Mouse (Mus musculus) erythroblast, embryonic 14.5 days (primary cell): ENCODE data around the gene Hao1.

Experiments used
- GATA1 ChIP-seq: IDR thresholded peaks from 2 replicates; pipeline ENCODE4 v1.6.1; 2012; ENCODE audit warnings: low read length, inconsistent platforms, mixed read lengths
- TAL1 ChIP-seq: IDR thresholded peaks from 3 replicates; pipeline ENCODE4 v1.6.1; 2012; ENCODE audit warnings: low read length, inconsistent platforms, mixed read lengths

DNA sequence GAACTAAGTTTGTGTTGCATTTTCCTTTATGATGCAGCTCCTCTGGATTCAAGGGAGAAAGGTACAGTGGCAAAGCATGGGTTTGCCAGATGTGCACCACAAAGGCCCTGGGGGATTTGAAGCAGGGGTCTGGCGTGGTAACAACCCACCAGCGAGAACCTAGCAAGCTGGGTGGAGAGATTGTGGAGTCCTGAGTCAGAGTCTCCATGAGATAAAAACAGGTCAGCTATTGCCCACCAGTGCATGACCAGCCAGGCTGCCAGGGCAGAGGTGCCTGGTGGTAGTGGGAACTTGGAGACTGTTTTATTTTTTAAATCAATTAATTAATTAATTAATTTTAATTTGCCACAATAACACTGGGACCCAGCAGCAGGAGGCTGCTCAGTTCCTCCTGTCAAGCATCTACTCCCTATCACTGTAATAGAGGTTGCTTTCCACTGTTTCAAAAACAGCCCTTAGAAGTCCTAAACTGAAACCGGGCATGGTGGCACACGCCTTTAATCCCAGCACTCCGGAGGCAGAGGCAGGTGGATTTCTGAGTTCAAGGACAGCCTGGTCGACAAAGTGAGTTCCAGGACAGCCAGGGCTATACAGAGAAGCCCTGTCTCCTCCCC is 37.0 kb upstream of the Hao1 start:
- no peak for TF ChIP-seq TAL1
- TF ChIP-seq GATA1 = no peak
